Mouse (Mus musculus) Patski (cell line): ENCODE measurements around the gene Gfer. TPM values are rescaled to one million over a fixed set of nuclear protein-coding genes. Genes with fewer than 3 reads are reported as not detected.

ENCODE experiments used
- ATAC-seq: fragments of 100-300 bp; one replicate; pipeline ENCODE4 v1.8.0; 2021
- CTCF ChIA-PET: fragments of 350-600 bp; sonication (Branson Sonifier 250); formaldehyde crosslinking; loops from one replicate; lab custom pipeline; 2022; ENCODE audit warnings: inconsistent platforms; lab: Charles Lee
- POLR2A ChIA-PET: fragments of 350-600 bp; sonication (Branson Sonifier 250); formaldehyde crosslinking; loops from one replicate; lab custom pipeline; 2022; ENCODE audit warnings: antibody characterized with exemption, inconsistent platforms; lab: Charles Lee
- DNase-seq: peaks from one replicate; pipeline ENCODE4 v3.0.0-alpha.2; 2011; ENCODE audit warnings: low read depth, low spot score
- H3K27me3 ChIP-seq: fragments of 371-371 bp; one replicate; pipeline ENCODE4 v1.5.1; 2021
- CTCF ChIP-seq: fragments of 100-300 bp; IDR thresholded peaks from one replicate; pipeline ENCODE4 v1.5.1; 2021
- in situ Hi-C: fragments of 300-500 bp; cut with MboI; formaldehyde crosslinking; loops from 3 replicates; pipeline ENCODE4 v1.11.1; 2018; ENCODE audit warnings: low pct_unique_long_range_greater_than_20kb, mixed read lengths
- polyA plus RNA-seq: library from polyadenylated mRNA; unstranded; gene quantifications from one replicate; pipeline ENCODE4 v1.2.3, GENCODE M21; 2021

The Gfer gene
- polyA plus RNA-seq, 1 experiment from 2014 or later = 47.6 TPM

- CTCF ChIA-PET = interaction anchor here (1.0 kb wide), 1 partner anchor 243 kb away, joined by 3 read pairs; no protein-coding TSS in a partner anchor
- POLR2A ChIA-PET = interaction anchor here (1.0 kb wide), 1 partner anchor 12 kb away, joined by 3 read pairs; the partner anchor contains the start of gene Rpl3l
- no peak for TF ChIP-seq CTCF
Measured at GRCm38 (mm10) chr17:24715556-24715955, 19.6 kb upstream of the Gfer start.

GRCm38 (mm10) chr17:24708646-24709045 is 12.7 kb upstream of the Gfer start:
- no peak for DNase-seq
- no peak for TF ChIP-seq CTCF
- no peak for ATAC-seq
- no peaks in the 10 kb centered on the region for H3K27me3 ChIP-seq
- ChIA-PET CTCF (interaction anchor here (1.4 kb wide), 1 partner anchor 18 kb away, joined by 3 read pairs; no protein-coding TSS in a partner anchor), POLR2A (no interaction called here)
- in situ Hi-C loops = no loop called here

More at GRCm38 (mm10) chr17:24715556-24715955, 19.6 kb upstream of the Gfer start:
- no peaks in the 10 kb centered on the region for H3K27me3 ChIP-seq
- DNase-seq (no peak), ATAC-seq (no peak)
- in situ Hi-C loops = no loop called here

GRCm38 (mm10) chr17:24707801-24708425 is 12.0 kb upstream of the Gfer start:
- in situ Hi-C loops = no loop called here
- DNase-seq (no peak), ATAC-seq (no peak)
- no peaks in the 10 kb centered on the region for H3K27me3 ChIP-seq
- POLR2A ChIA-PET = interaction anchor here (0.9 to 2.3 kb wide), 3 partner anchors 10 to 38 kb away, joined by 3 to 11 read pairs (median 4); partner anchors contain the start of gene Zfp598
- no peak for TF ChIP-seq CTCF
- CTCF ChIA-PET = interaction anchor here (1.0 to 1.4 kb wide), 2 partner anchors 17 to 79 kb away, joined by 3 read pairs; no protein-coding TSS in a partner anchor

DNA sequence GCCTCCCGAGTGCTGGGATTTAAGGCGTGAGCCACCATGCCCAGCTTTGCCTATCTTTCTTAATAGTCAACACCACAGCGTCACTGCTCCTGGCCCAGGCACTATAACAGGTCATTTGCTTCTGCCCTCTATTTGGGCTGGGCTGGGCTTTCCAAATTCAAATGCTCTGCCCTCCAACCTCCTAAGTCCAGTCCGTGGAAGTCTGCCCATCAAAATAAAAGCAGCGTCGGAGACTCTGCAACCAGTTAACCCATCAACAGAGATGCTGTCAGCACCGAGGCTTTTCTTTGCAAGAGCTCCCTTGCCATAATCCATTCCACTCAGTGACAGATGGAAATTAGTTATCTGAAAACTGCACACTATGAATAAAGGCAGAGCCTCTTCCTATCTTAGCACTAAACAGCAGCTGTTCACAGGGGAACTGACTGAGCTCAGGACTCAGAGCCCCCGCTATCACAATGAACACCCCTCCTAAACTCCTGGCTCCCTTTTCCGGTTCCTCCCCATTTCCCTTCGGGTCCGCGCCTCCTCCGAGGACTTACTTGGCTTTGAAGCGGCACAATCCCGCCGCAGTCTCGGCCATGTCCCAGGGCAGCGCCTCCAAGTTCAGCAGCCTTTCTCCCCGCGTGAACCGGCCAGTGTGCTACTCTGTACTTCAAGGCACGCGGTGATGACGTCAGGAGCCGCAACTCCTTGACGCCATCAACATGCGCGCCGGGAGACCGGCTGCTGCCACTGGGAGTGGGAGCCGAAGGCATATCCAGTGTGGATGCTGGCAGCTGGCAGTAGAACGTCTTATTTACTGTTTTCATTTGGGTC is 11.2 kb upstream of the Gfer start, which contains the start of gene Tbl3:
Gene Tbl3, minus strand, starts transcription at position 679 of the 819 bp plus-strand sequence.
- in situ Hi-C loops = no loop called here
- H3K27me3 ChIP-seq = no peaks in the 10 kb centered on the region
- CTCF ChIA-PET = interaction anchor here (1.0 to 2.1 kb wide), 2 partner anchors 36 to 79 kb away, joined by 3 to 4 read pairs; no protein-coding TSS in a partner anchor
- POLR2A ChIA-PET = interaction anchor here (0.5 to 2.3 kb wide), 5 partner anchors 10 to 37 kb away, joined by 3 to 11 read pairs (median 3); partner anchors contain the start of gene Zfp598
- ATAC-seq (peak; percentile 42), DNase-seq (peak; percentile 71)
- TF ChIP-seq CTCF = no peak

GRCm38 (mm10) chr17:24705821-24706220 is 9.9 kb upstream of the Gfer start:
- TF ChIP-seq CTCF = no peak
- no peak for DNase-seq
- no peak for ATAC-seq
- ChIA-PET CTCF (interaction anchor here (1.0 to 2.1 kb wide), 2 partner anchors 15 to 34 kb away, joined by 3 to 4 read pairs; no protein-coding TSS in a partner anchor), POLR2A (interaction anchor here (2.3 kb wide), 1 partner anchor 8 kb away, joined by 11 read pairs; no protein-coding TSS in a partner anchor)
- in situ Hi-C loops = no loop called here
- H3K27me3 ChIP-seq = no peaks in the 10 kb centered on the region

- no peaks in the 10 kb centered on the region for H3K27me3 ChIP-seq
- ATAC-seq (no peak), DNase-seq (no peak)
- ChIA-PET CTCF (no interaction called here), POLR2A (interaction anchor here (1.4 kb wide), 1 partner anchor 21 kb away, joined by 4 read pairs; no protein-coding TSS in a partner anchor)
- no peak for TF ChIP-seq CTCF
- in situ Hi-C loops = no loop called here
Measured at GRCm38 (mm10) chr17:24701251-24701650, 5.3 kb upstream of the Gfer start.

DNA sequence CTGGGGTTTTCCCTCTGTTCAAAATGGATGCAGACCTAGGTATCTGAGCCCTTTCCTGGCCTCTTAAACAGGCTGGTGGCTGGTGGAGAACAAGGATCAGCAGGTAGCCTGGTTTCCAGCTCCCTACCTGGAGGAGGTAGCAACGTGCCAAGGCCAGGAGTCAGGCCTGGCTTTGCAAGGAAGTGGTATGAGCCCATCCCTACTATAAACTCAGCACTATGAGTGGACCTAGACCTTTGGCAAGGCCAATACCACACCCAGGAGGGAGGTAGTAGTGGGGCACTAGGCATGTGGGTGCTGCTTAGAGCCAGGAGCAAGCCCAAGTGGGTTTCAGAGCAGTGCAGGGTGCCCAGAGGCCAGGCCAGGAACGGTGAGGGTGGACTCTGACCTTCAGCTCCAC is 3.5 kb upstream of the Gfer start:
- POLR2A ChIA-PET = no interaction called here
- DNase-seq (no peak), ATAC-seq (no peak)
- in situ Hi-C loops = no loop called here
- CTCF ChIA-PET = no interaction called here
- H3K27me3 ChIP-seq = no peaks in the 10 kb centered on the region
- no peak for TF ChIP-seq CTCF

DNA sequence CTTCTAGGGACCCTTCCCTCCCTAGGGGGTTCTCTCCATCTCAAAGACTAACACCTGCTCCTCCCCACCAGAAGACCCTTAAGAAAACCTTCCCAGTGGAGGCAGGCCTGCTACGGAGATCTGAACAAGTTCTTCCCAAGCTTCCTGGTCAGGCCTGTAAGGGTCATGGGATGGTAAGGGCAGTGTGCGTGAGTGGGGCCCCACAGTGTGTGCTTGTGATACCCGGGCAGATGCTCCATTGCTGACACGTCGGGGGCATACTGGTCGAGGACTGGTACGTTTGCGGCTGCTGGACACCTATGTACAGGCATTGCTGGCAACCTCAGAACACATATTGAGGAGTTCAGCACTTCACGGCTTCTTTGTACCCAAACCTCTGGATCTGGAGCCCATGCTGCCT is 2.8 kb upstream of the Gfer start:
- DNase-seq (no peak), ATAC-seq (no peak)
- TF ChIP-seq CTCF = no peak
- POLR2A ChIA-PET = interaction anchor here (2.2 kb wide), 1 partner anchor 8 kb away, joined by 11 read pairs; the partner anchor contains the start of gene Tbl3
- in situ Hi-C loops = no loop called here
- CTCF ChIA-PET = no interaction called here
- H3K27me3 ChIP-seq = no peaks in the 10 kb centered on the region

GRCm38 (mm10) chr17:24697985-24698384 is 2.0 kb upstream of the Gfer start:
- TF ChIP-seq CTCF = no peak
- POLR2A ChIA-PET = interaction anchor here (2.2 kb wide), 1 partner anchor 9 kb away, joined by 11 read pairs; the partner anchor contains the start of gene Tbl3
- no peaks in the 10 kb centered on the region for H3K27me3 ChIP-seq
- in situ Hi-C loops = no loop called here
- DNase-seq (no peak), ATAC-seq (no peak)
- CTCF ChIA-PET = interaction anchor here (1.4 kb wide), 1 partner anchor 67 kb away, joined by 3 read pairs; no protein-coding TSS in a partner anchor

GRCm38 (mm10) chr17:24695326-24696010 is 488 bp downstream of the Gfer start:
- ATAC-seq = peak; percentile 17
- no peak for TF ChIP-seq CTCF
- ChIA-PET CTCF (no interaction called here), POLR2A (no interaction called here)
- no peaks in the 10 kb centered on the region for H3K27me3 ChIP-seq
- in situ Hi-C loops = no loop called here
- no peak for DNase-seq
